Mouse (Mus musculus) liver, embryonic 12.5 days (tissue): ENCODE measurements around the gene Park7. TPM values are rescaled to one million over a fixed set of nuclear protein-coding genes. Genes with fewer than 3 reads are reported as not detected.

ENCODE experiments used
- ATAC-seq: fragments of 200-750 bp; cut with Nextera tagmentation; 2 replicates; pipeline ENCODE4 v1.8.0; 2017; ENCODE audit warnings: moderate number of reproducible peaks, mild to moderate bottlenecking, moderate library complexity
- H3K27ac ChIP-seq: fragments of 300-500 bp; sonication (generic); 2 replicates; pipeline ENCODE4 v1.5.1; 2016; ENCODE audit warnings: mild to moderate bottlenecking
- H3K27me3 ChIP-seq: fragments of 300-500 bp; sonication (generic); replicated peaks from 2 replicates; pipeline ENCODE4 v1.6.1; 2016; ENCODE audit warnings: mild to moderate bottlenecking, moderate library complexity
- H3K36me3 ChIP-seq: fragments of 300-500 bp; sonication (generic); 2 replicates; pipeline ENCODE4 v1.6.1; 2016; ENCODE audit warnings: mild to moderate bottlenecking, moderate library complexity
- H3K4me1 ChIP-seq: fragments of 300-500 bp; sonication (generic); 2 replicates; pipeline ENCODE4 v1.6.1; 2016
- H3K4me2 ChIP-seq: fragments of 300-500 bp; sonication (generic); 2 replicates; pipeline ENCODE4 v1.6.1; 2016; ENCODE audit warnings: mild to moderate bottlenecking, moderate library complexity
- H3K4me3 ChIP-seq: fragments of 300-500 bp; sonication (generic); 2 replicates; pipeline ENCODE4 v1.5.1; 2016; ENCODE audit warnings: mild to moderate bottlenecking, moderate library complexity
- H3K9ac ChIP-seq: fragments of 300-500 bp; sonication (generic); 2 replicates; pipeline ENCODE4 v1.6.1; 2016; ENCODE audit warnings: mild to moderate bottlenecking, moderate library complexity
- H3K9me3 ChIP-seq: fragments of 300-500 bp; sonication (generic); replicated peaks from 2 replicates; pipeline ENCODE4 v1.6.1; 2016; ENCODE audit warnings: mild to moderate bottlenecking, moderate library complexity
- WGBS: fragments of 180-500 bp; shearing (Covaris S2); methylation state at CpG from one replicate; pipeline ENCODE4 v1.1.7; 2016; ENCODE audit not compliant: insufficient replicate concordance; 5-methylcytosine and 5-hydroxymethylcytosine counted together
- polyA plus RNA-seq: library from polyadenylated mRNA; unstranded; fragments of >200 nt; fragmentation: Nextera tagmentation; extraction: Ambion mirVana; gene quantifications from 2 replicates; pipeline ENCODE4 v1.2.1, GENCODE M21; 2016

Gene Park7
- polyA plus RNA-seq = 326 and 344 TPM in 2 replicates

DNA sequence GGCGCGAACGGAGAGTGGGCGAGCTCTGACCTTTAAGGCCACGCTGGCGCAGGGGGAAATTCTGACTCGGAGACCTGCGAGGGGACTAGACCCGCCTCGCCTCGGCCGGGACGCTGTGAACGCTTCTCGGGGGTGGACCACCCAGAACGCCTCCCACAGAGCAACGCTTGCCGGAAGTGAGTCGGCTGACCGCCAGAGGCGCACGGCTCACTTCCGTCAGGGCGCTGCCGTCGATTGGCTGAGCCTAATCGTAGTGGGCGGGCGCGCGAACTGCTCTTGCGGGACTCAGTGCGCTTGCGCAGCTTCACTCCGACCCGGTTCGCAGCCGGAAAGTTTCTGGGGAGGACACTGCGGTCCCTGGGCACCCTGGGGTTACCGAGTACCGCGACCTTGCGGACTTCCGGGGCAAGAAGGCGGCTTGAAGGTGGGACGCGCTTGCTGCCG lies at the start of gene Park7, which contains the start of gene Tnfrsf9:
TSS of gene Park7 (minus strand) at position 148 of the 444 bp plus-strand sequence.
TSS of gene Tnfrsf9 (plus strand) at position 273 of the 444 bp plus-strand sequence.
- Histone ChIP-seq H3K4me1 (peaks cover 36% of the 10 kb centered on the region), H3K27ac (peak within 1 kb of the TSS; percentile 85), H3K9ac (peak within 1 kb of the TSS; percentile 83), H3K4me3 (peak within 1 kb of the TSS; percentile 70), H3K4me2 (peak within 1 kb of the TSS; percentile 74), H3K36me3 (no peaks in the 10 kb centered on the region), H3K27me3 (no peaks in the 10 kb centered on the region), H3K9me3 (no peaks in the 10 kb centered on the region)
- ATAC-seq = peak; percentile 86
- WGBS = under 1% methylated on average over 48 of the region's 48 CpGs

DNA sequence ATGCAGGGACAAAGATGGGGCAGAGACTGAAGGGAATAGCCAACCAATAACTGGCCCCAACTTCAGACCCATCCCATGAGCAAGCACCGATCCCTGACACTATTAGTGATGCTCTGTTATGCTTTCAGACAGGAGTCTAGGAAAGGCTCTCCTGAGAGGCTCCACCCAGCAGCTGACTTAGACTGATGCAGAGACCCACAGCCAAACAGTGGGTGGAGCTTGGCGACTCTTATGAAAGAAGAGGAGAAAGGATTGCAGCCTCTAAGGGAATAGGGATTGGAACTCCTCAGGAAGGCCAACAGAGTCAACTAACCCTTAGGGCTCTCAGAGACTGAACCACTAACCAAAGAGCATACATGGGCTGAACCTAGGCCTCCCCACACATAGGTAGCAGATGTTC lies 49.5 kb upstream of the Park7 start:
- H3K36me3 ChIP-seq = no peaks in the 10 kb centered on the region
- H3K9me3 ChIP-seq = no peaks in the 10 kb centered on the region
- no peak overlapping the region for H3K9ac ChIP-seq
- ATAC-seq = no peak
- 70% methylated on average over 2 of the region's 2 CpGs for WGBS
- no peak overlapping the region for H3K4me2 ChIP-seq
- H3K27ac ChIP-seq = no peak overlapping the region
- H3K27me3 ChIP-seq = 0 out of 2 replicates have a peak, but pooled peaks cover 10% of the 10 kb centered on the region
- H3K4me3 ChIP-seq = no peak overlapping the region
- peaks cover 5% of the 10 kb centered on the region for H3K4me1 ChIP-seq

DNA sequence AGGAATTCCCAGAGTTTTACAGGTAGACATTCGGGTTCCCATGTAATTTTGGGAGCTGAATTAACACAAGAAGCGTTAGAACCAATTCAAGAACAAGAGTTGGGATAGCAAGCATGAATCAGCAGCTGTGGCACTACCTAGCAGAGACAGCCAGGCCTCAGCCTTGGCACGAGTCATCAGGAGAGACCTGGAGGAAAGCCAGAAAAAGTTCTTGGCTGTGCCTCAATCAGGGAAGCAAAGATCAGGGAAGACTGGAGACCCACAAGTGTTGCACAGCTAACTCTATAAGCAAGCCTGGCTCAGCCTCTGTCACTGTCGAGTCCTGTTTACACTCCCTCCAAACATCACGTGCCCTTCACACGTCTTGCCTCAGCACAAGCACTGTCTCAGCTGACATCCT lies 48.0 kb upstream of the Park7 start:
- WGBS = 57% methylated on average over 6 of the region's 6 CpGs
- no peak for ATAC-seq
- Histone ChIP-seq H3K36me3 (no peaks in the 10 kb centered on the region), H3K4me2 (no peak overlapping the region), H3K9ac (no peak overlapping the region), H3K4me1 (peaks cover 5% of the 10 kb centered on the region), H3K9me3 (no peaks in the 10 kb centered on the region), H3K27me3 (0 out of 2 replicates have a peak, but pooled peaks cover 10% of the 10 kb centered on the region), H3K27ac (no peak overlapping the region), H3K4me3 (no peak overlapping the region)

DNA sequence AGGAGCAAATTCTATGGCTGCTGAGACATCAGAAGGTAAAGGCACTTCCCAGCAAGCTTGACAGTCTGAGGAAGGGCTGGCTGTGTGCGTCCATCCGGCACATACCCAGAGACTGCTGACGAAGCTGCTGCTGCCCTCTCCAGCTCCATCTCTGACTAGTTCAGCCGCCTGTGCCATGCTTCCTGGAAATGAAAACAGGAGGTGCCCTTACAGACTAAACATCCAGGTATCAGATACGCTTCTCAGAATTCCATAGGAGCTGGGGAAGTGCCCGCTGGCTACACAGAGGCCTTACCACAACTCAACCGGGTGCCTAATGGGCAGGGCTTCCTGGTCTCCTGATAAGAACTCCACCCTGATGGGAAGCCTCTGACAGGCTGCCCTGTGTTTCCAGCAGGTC lies 44.3 kb upstream of the Park7 start:
- Histone ChIP-seq H3K9me3 (no peaks in the 10 kb centered on the region), H3K36me3 (no peaks in the 10 kb centered on the region), H3K27me3 (peaks cover 5% of the 10 kb centered on the region; the same call in 1 of the 2 replicates), H3K4me1 (no peaks in the 10 kb centered on the region; the same call in 1 of the 2 replicates), H3K9ac (no peak overlapping the region), H3K4me2 (no peak overlapping the region), H3K4me3 (no peak overlapping the region), H3K27ac (no peak overlapping the region)
- 53% methylated on average over 7 of the region's 7 CpGs for WGBS
- no peak for ATAC-seq

DNA sequence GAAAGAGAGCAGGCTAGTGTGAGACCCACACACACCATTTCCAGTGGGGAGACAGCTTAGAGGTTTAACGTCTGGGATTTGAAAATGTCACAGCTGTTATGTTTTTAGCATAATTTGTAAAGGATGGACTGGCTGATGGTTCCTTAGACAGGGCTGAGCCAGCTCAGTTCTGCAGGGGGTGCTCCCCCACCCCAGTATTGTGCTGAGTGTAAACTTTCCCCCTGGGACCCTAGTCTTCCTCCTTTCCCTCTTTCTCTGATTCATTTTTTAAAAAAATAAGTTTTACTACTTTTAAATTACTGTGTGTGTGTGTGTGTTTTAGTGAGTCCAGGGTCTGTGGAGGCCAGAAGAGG lies 42.8 kb upstream of the Park7 start:
- no peak for ATAC-seq
- no peaks in the 10 kb centered on the region; the same call in 1 of the 2 replicates for H3K4me1 ChIP-seq
- H3K9me3 ChIP-seq = no peaks in the 10 kb centered on the region
- H3K36me3 ChIP-seq = no peaks in the 10 kb centered on the region
- no peak overlapping the region for H3K9ac ChIP-seq
- 43% methylated on average over 1 of the region's 1 CpGs for WGBS
- peaks cover under 1% of the 10 kb centered on the region; the same call in 1 of the 2 replicates for H3K27me3 ChIP-seq
- no peak overlapping the region for H3K4me2 ChIP-seq
- no peak overlapping the region for H3K4me3 ChIP-seq
- no peak overlapping the region for H3K27ac ChIP-seq

DNA sequence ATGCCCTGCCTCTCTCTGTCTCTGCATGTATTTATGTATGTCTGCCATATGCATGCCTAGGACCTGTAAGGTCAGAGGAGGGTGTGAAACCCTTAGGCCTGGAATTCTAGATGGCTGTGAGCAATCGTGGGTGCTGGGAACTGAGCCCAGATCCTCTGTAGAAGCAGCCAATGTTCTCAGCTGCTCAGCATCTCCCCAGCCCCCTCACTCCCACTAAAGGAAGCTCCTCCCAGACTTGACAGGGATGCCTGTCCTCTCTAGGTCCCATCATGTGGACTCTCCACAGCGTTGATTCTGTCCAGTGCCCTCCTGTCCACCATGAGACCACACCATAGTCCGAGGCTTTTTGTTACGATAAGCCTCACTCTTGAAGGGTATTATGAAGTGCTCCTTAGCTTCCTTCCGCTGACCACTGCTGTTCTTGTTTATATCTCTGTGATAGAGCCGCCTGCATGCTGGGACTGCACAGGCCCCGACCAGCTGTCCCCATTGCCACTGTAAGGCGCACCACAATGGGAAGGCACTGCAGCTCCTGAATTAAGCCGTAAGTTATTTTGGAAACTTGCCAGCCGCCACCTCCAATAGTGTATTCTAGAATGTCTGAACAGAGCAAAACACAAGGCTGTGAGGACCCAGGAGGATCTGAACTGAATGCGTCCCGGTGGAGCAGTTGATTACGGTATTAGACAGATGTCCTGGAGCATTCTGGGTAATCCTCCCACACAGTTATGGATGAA lies 42.3 kb upstream of the Park7 start:
- Histone ChIP-seq H3K27me3 (peaks cover 4% of the 10 kb centered on the region; the same call in 1 of the 2 replicates), H3K27ac (no peak overlapping the region), H3K9ac (no peak overlapping the region), H3K4me3 (no peak overlapping the region), H3K9me3 (no peaks in the 10 kb centered on the region), H3K36me3 (no peaks in the 10 kb centered on the region), H3K4me2 (no peak overlapping the region), H3K4me1 (no peaks in the 10 kb centered on the region; the same call in 1 of the 2 replicates)
- WGBS = 67% methylated on average over 13 of the region's 13 CpGs
- no peak for ATAC-seq

DNA sequence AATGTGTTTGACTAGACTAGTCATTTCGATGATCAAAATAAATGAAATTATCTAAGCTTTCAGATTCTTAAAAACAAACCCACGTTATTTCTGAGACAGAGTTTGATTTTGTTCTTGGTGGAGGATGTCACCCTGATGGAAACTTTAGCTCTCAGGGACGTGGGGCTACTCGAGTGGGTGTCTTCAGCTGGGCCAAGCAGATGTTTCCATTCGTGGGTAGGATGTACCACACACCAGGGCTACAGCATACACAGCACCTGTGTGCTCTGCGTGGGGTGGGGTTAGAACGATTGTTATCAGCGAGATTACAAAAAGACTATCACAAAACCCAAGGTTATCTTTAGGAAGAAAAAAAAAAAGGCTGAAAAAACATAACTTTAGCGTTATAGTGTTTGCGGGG lies 36.7 kb upstream of the Park7 start:
- peaks cover 4% of the 10 kb centered on the region for H3K27me3 ChIP-seq
- H3K4me3 ChIP-seq = no peak overlapping the region
- no peak overlapping the region for H3K27ac ChIP-seq
- H3K36me3 ChIP-seq = no peaks in the 10 kb centered on the region
- no peak overlapping the region for H3K9ac ChIP-seq
- H3K4me1 ChIP-seq = no peaks in the 10 kb centered on the region
- no peak for ATAC-seq
- H3K9me3 ChIP-seq = no peaks in the 10 kb centered on the region
- WGBS = 61% methylated on average over 10 of the region's 10 CpGs
- H3K4me2 ChIP-seq = no peak overlapping the region

DNA sequence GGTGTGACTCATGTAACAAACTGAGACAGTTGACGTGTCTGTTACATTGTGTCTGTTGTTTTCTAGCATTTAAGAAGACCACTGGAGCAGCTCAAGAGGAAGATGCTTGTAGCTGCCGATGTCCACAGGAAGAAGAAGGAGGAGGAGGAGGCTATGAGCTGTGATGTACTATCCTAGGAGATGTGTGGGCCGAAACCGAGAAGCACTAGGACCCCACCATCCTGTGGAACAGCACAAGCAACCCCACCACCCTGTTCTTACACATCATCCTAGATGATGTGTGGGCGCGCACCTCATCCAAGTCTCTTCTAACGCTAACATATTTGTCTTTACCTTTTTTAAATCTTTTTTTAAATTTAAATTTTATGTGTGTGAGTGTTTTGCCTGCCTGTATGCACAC lies 30.5 kb upstream of the Park7 start:
- no peak for ATAC-seq

DNA sequence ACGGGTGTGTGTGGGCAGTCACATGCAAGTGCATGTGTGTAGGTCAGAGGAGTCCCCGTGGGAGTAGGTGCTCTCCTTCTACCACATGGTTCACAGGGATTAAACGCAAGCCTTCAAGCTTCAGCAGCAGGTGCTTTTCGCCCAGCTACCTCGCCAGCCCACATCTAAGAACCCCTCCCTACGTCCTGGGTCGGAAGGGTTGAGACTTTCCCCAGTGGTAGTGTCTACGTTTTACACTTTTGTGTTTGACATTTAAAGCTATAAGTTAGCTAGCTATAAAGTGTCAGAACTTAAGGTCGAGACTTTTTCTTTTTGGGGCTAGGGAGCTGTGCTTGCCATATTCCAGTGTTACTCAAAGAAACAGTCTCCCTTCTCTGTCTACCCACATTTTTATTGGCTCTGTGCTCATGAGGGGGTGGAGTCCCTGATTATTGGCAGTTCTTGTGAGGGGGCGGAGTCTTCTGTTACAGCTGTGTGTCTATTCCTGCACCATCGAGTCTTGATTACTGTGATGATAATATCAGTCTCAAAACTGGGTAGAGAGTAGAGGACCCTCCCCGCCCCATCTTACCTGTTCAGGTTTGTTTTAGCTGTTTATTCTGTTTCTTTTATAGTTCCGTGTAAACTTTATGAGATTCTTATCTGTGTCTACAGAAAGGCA lies 25.9 kb upstream of the Park7 start:
- no peak overlapping the region for H3K4me3 ChIP-seq
- no peak overlapping the region for H3K9ac ChIP-seq
- no peak overlapping the region for H3K4me2 ChIP-seq
- H3K9me3 ChIP-seq = no peaks in the 10 kb centered on the region
- WGBS = 53% methylated on average over 13 of the region's 13 CpGs
- peaks cover 6% of the 10 kb centered on the region; the same call in 1 of the 2 replicates for H3K27me3 ChIP-seq
- H3K27ac ChIP-seq = no peak overlapping the region
- no peaks in the 10 kb centered on the region for H3K36me3 ChIP-seq
- ATAC-seq = no peak
- H3K4me1 ChIP-seq = no peaks in the 10 kb centered on the region

More for the DNA sequence above, 30.5 kb upstream of the Park7 start:
- H3K9ac ChIP-seq = no peak overlapping the region
- no peak overlapping the region for H3K4me2 ChIP-seq
- no peaks in the 10 kb centered on the region for H3K4me1 ChIP-seq
- no peaks in the 10 kb centered on the region for H3K36me3 ChIP-seq
- no peak overlapping the region for H3K4me3 ChIP-seq
- H3K27ac ChIP-seq = no peak overlapping the region
- 82% methylated on average over 7 of the region's 7 CpGs for WGBS
- H3K27me3 ChIP-seq = no peaks in the 10 kb centered on the region; the same call in 1 of the 2 replicates
- no peaks in the 10 kb centered on the region for H3K9me3 ChIP-seq

DNA sequence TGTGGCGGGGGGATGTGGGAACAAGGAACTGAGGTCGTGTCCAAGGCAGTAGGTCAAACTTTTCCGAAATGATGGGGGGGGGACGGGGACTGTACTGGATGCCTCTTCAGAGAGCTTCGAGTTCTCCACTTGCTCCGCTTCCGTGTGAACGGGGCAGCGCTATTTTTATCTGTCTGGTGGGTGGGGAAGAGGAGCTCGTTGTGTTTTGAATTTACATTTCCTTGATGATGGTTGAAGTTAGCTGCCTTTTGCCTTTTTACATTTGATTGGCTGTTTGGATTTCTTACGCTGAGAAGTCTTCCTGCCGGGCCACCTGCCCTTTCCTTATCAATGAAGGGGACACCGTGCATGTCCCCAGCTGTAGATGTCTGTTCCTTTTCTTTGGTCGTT lies 23.8 kb upstream of the Park7 start:
- H3K4me2 ChIP-seq = peak overlapping the region; percentile 23
- no peaks in the 10 kb centered on the region for H3K9me3 ChIP-seq
- ATAC-seq = no peak
- WGBS = 20% methylated on average over 14 of the region's 14 CpGs
- no peaks in the 10 kb centered on the region for H3K36me3 ChIP-seq
- H3K27me3 ChIP-seq = peaks cover 22% of the 10 kb centered on the region
- no peak overlapping the region for H3K27ac ChIP-seq
- no peak overlapping the region for H3K9ac ChIP-seq
- no peak overlapping the region for H3K4me3 ChIP-seq
- no peaks in the 10 kb centered on the region for H3K4me1 ChIP-seq

DNA sequence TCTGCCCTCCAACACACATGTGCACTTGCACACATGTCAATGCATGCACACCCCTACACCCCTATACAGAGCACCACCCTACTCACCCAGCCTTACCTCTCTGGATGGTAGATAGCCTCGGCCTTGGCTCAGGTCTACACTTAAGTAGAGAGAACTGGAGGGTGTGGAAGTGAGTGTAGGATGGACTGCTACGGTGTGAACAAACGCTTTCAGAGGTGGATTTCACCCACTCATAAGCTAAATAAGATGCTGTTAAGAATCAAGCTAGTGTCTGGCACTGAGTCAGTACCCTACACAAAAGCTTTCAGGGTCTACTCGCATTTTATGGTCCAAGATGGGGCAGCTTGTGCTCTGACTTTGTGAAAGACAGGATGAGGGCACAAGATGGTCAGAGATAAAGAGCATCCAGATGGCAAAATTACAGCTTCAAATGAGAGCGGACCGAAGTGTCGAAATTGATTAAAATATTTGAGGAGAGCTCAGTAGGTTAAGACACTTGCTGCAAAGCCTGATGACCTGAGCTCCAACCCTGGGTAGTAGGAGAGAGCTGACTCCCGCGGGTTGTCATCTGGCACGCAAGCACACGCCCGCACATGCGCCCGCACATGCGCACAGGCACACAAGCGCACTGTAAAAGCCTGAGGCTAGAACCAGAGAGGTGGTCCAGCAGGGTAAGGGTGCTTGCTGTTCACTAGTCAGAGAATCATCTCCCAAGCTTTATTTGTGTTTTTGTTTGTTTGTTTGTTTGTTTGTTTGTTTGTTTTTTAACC lies 23.2 kb upstream of the Park7 start:
- peaks cover 25% of the 10 kb centered on the region for H3K27me3 ChIP-seq
- peak overlapping the region; percentile 23 for H3K4me2 ChIP-seq
- WGBS = 66% methylated on average over 16 of the region's 16 CpGs

More for the DNA sequence above, 23.2 kb upstream of the Park7 start:
- no peaks in the 10 kb centered on the region for H3K4me1 ChIP-seq
- no peaks in the 10 kb centered on the region for H3K36me3 ChIP-seq
- no peak overlapping the region for H3K9ac ChIP-seq
- ATAC-seq = no peak
- no peak overlapping the region; the same call in 1 of the 2 replicates for H3K4me3 ChIP-seq
- H3K9me3 ChIP-seq = no peaks in the 10 kb centered on the region
- no peak overlapping the region for H3K27ac ChIP-seq
